Mouse (Mus musculus): Measurements from ENCODE around the gene 1700092M07Rik.
"Not testable (repeated sequence)": the region's sequence is repeated elsewhere in the genome, so short reads cannot be mapped to it uniquely, and the experiment has no call there.

The 1700092M07Rik gene

GRCm38 (mm10) chr19:8716767-8717475 lies 23.6 kb upstream of the 1700092M07Rik start:
- no peak for DNase-seq

GRCm38 (mm10) chr19:8718357-8718756 lies 22.2 kb upstream of the 1700092M07Rik start:
- peak; percentile 52 to 58 for DNase-seq

GRCm38 (mm10) chr19:8719037-8719436 lies 21.5 kb upstream of the 1700092M07Rik start:
- DNase-seq, result not testable (repeated sequence)

- no peak for DNase-seq
These were observed 19.1 kb upstream of the 1700092M07Rik start for GRCm38 (mm10) chr19:8721378-8721777.

GRCm38 (mm10) chr19:8722021-8722420 lies 18.5 kb upstream of the 1700092M07Rik start:
- no peak for DNase-seq

- DNase-seq, result no peak
These were observed 18.0 kb upstream of the 1700092M07Rik start for GRCm38 (mm10) chr19:8722559-8722906.

- peak; percentile 93 to 97 for DNase-seq
These were observed 17.5 kb upstream of the 1700092M07Rik start, which contains the start of gene Slc3a2 for GRCm38 (mm10) chr19:8722907-8723573. TSS of gene Slc3a2 (minus strand) at chr19:8723369.

GRCm38 (mm10) chr19:8723574-8724346 lies 16.8 kb upstream of the 1700092M07Rik start:
- peak in 1 of 2 experiments; percentile 22 for DNase-seq

- DNase-seq, result no peak
These were observed 16.1 kb upstream of the 1700092M07Rik start for GRCm38 (mm10) chr19:8724392-8724791.

- DNase-seq, result no peak
These were observed 15.4 kb upstream of the 1700092M07Rik start for GRCm38 (mm10) chr19:8725081-8725613.

- DNase-seq, result no peak
These were observed 13.7 kb upstream of the 1700092M07Rik start for GRCm38 (mm10) chr19:8726609-8727390.

GRCm38 (mm10) chr19:8727495-8728114 lies 12.9 kb upstream of the 1700092M07Rik start:
- DNase-seq, result no peak

GRCm38 (mm10) chr19:8728335-8729099 lies 12.0 kb upstream of the 1700092M07Rik start:
- not testable (repeated sequence) for DNase-seq

- DNase-seq, result no peak
These were observed 6.2 kb upstream of the 1700092M07Rik start for GRCm38 (mm10) chr19:8734334-8734733.

GRCm38 (mm10) chr19:8735389-8736159 lies 4.9 kb upstream of the 1700092M07Rik start, which contains the start of gene Wdr74:
TSS of gene Wdr74 (plus strand) at chr19:8735827.
- peak; percentile 90 to 91 for DNase-seq

GRCm38 (mm10) chr19:8736160-8736467 lies 4.4 kb upstream of the 1700092M07Rik start:
- DNase-seq, result no peak

- DNase-seq, result no peak
These were observed 1.6 kb upstream of the 1700092M07Rik start for GRCm38 (mm10) chr19:8738911-8739310.

GRCm38 (mm10) chr19:8739646-8740045 lies 872 bp upstream of the 1700092M07Rik start:
- DNase-seq, result no peak

- peak; percentile 91 to 95 for DNase-seq
These were observed 838 bp downstream of the 1700092M07Rik start, which contains the start of gene Stx5a for GRCm38 (mm10) chr19:8741243-8741869. TSS of gene Stx5a (plus strand) at chr19:8741413.

GRCm38 (mm10) chr19:8742176-8742575 lies 1.7 kb downstream of the 1700092M07Rik start:
- DNase-seq, result peak in 1 of 2 experiments; percentile 28

Measured in thymus, postnatal 36 days (tissue).